Mouse (Mus musculus) heart, postnatal 10 days (tissue): Measurements from ENCODE around the gene Tbc1d10b. TPM values are rescaled to one million over a fixed set of nuclear protein-coding genes. Genes with fewer than 3 reads are reported as not detected.
"Not testable (repeated sequence)": the region's sequence is repeated elsewhere in the genome, so short reads cannot be mapped to it uniquely, and the experiment has no call there.

ENCODE experiments used
- DNase-seq, 2 experiments: peaks; one replicate each; pipeline ENCODE4 v3.0.0; 2021
- intact Hi-C: fragments of 180-260 bp; cut with DNase I; formaldehyde crosslinking; loops from one replicate; pipeline ENCODE4 v1.15.1; 2025
- total RNA-seq, 2 experiments: library from RNA; stranded (reverse); gene quantifications; 2 replicates each; pipeline ENCODE4 v1.2.3; 2021

The Tbc1d10b gene
- total RNA-seq, 2 experiments from 2014 or later = 35.3 to 37.2 TPM

- DNase-seq = peak; percentile 95
- intact Hi-C loops = no loop called here
Measured at GRCm38 (mm10) chr7:127208553-127209438, 528 bp upstream of the Tbc1d10b start, which contains the start of gene Mylpf. Gene Mylpf, plus strand, starts transcription at chr7:127208890.

- intact Hi-C loops = no loop called here
Measured at GRCm38 (mm10) chr7:127207374-127208294, 634 bp downstream of the Tbc1d10b start.

GRCm38 (mm10) chr7:127206606-127207005 is 1.7 kb downstream of the Tbc1d10b start:
- DNase-seq = no peak
- intact Hi-C loops = no loop called here

More at GRCm38 (mm10) chr7:127207374-127208294, 634 bp downstream of the Tbc1d10b start:
- DNase-seq = peak in 1 of 2 experiments; percentile 63

GRCm38 (mm10) chr7:127196484-127196883 is 11.8 kb downstream of the Tbc1d10b start:
- intact Hi-C loops = no loop called here
- DNase-seq = no peak

- intact Hi-C loops = no loop called here
Measured at GRCm38 (mm10) chr7:127195544-127196295, 12.5 kb downstream of the Tbc1d10b start, which contains the start of gene Cd2bp2. Gene Cd2bp2, minus strand, starts transcription at chr7:127196050.

GRCm38 (mm10) chr7:127194633-127195029 is 13.6 kb downstream of the Tbc1d10b start:
- no peak for DNase-seq
- intact Hi-C loops = no loop called here

More at GRCm38 (mm10) chr7:127195544-127196295, 12.5 kb downstream of the Tbc1d10b start, which contains the start of gene Cd2bp2:
- peak; percentile 97 to 98 for DNase-seq

- no peak for DNase-seq
- intact Hi-C loops = no loop called here
Measured at GRCm38 (mm10) chr7:127194011-127194632, 14.1 kb downstream of the Tbc1d10b start.

- intact Hi-C loops = no loop called here
Measured at GRCm38 (mm10) chr7:127192989-127193388, 15.3 kb downstream of the Tbc1d10b start.

GRCm38 (mm10) chr7:127190672-127191071 is 17.6 kb downstream of the Tbc1d10b start:
- intact Hi-C loops = no loop called here
- DNase-seq = no peak

More at GRCm38 (mm10) chr7:127192989-127193388, 15.3 kb downstream of the Tbc1d10b start:
- DNase-seq = no peak

- intact Hi-C loops = no loop called here
- no peak for DNase-seq
Measured at GRCm38 (mm10) chr7:127188305-127189276, 19.7 kb downstream of the Tbc1d10b start.

GRCm38 (mm10) chr7:127187351-127187750 is 20.9 kb downstream of the Tbc1d10b start:
- no peak for DNase-seq
- intact Hi-C loops = loop anchor here (2.0 kb wide), 1 partner anchor 69 kb away; no protein-coding TSS in a partner anchor

GRCm38 (mm10) chr7:127185601-127186000 is 22.7 kb downstream of the Tbc1d10b start:
- intact Hi-C loops = loop anchor here (2.0 kb wide), 1 partner anchor 57 kb away; no protein-coding TSS in a partner anchor
- no peak for DNase-seq

- DNase-seq = no peak
- intact Hi-C loops = loop anchor here (2.0 to 5.0 kb wide), 2 partner anchors 42 to 56 kb away; no protein-coding TSS in a partner anchor
Measured at GRCm38 (mm10) chr7:127184720-127185119, 23.5 kb downstream of the Tbc1d10b start.

GRCm38 (mm10) chr7:127183828-127184227 is 24.4 kb downstream of the Tbc1d10b start:
- peak in 1 of 2 experiments; percentile 43 for DNase-seq
- intact Hi-C loops = loop anchor here (2.0 to 5.0 kb wide), 2 partner anchors 42 to 55 kb away; no protein-coding TSS in a partner anchor

- no peak for DNase-seq
- intact Hi-C loops = loop anchor here (5.0 kb wide), 1 partner anchor 41 kb away; no protein-coding TSS in a partner anchor
Measured at GRCm38 (mm10) chr7:127183345-127183744, 24.9 kb downstream of the Tbc1d10b start.

- intact Hi-C loops = loop anchor here (5.0 kb wide), 1 partner anchor 39 kb away; no protein-coding TSS in a partner anchor
- not testable (repeated sequence) for DNase-seq
Measured at GRCm38 (mm10) chr7:127181724-127182123, 26.5 kb downstream of the Tbc1d10b start.

GRCm38 (mm10) chr7:127180783-127181182 is 27.5 kb downstream of the Tbc1d10b start:
- DNase-seq = no peak
- intact Hi-C loops = loop anchor here (5.0 kb wide), 1 partner anchor 38 kb away; no protein-coding TSS in a partner anchor

GRCm38 (mm10) chr7:127176937-127177336 is 31.3 kb downstream of the Tbc1d10b start:
- DNase-seq = no peak
- intact Hi-C loops = no loop called here
